Mouse (Mus musculus): Measurements from ENCODE around the gene Chst5.
"Not testable (repeated sequence)": the region's sequence is repeated elsewhere in the genome, so short reads cannot be mapped to it uniquely, and the experiment has no call there.

The Chst5 gene

DNA sequence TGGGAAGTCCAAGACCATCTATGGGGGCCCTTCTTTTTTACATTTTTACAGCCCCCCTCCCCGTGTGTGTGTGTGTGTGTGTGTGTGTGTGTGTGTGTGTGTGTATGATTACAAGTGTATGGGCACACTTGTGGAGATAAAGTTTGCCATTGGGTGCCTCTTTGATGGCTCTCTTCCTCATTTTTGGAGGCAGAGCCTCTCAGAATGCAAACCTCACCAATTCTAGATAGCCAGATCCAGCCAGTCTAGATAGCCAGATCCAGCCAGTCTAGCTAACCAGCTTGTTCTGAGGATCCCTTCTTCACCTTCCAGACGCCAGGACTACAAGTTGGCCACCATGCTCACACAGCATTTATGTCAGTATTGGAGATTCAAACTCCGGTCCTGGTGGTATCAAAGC lies 39.0 kb downstream of the Chst5 start:
- no peak for DNase-seq

DNA sequence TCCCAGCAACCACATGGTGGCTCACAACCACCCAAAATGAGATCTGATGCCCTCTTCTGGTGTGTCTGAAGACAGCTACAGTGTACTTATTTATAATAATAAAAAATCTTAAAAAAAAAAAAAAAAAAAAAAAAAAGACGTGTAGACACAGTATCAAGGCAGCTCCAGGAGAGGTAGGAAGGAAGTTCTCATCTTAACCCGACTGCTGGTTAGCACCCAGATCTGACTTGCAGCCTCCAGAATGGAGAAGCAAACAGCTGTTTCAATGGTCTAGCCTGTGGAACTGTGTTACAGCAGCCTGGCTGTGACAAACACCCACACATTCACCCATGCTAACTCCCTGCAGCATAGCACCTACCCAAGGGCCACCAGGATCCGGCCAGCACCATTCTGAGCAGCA lies 39.9 kb downstream of the Chst5 start:
- DNase-seq = no peak

DNA sequence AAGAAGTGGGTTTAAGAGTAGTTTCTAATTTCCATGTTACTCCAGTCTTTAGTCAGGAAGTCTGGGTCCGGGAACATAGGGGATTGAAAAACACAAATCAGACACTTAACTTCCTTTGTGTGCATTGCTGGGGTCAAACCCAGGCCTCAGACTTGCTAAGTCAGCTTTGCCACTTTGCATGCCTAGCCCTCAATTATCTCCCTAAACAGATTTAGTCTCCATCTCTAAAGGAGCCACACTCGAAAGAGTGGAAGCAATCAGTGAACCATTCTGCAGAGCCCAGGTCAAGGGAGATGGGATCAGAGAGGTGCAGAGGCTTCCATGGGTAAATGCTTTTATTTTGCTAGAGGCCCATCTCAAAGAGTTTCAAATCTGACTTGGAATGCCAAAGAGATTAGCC lies 41.6 kb downstream of the Chst5 start:
- DNase-seq = no peak

DNA sequence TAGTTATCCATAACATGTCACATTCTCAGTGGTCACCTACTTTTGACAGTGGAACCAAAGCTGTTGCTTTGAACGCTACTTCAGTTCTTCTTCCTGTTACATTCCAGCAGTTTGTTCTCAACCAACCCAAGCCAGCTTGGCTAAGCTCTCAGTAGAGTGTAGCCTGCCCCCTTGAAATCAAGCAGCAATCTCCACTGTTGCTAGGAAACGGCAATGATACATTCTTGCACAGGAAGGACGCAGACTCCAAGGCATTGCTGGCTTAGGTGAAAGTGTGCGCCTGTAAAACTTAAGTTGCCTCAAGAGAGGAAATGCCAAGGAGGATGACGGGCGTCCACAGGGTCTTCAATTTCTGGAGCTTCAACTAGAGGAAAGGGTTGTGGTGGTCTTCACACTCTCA lies 44.4 kb downstream of the Chst5 start:
- DNase-seq = no peak

DNA sequence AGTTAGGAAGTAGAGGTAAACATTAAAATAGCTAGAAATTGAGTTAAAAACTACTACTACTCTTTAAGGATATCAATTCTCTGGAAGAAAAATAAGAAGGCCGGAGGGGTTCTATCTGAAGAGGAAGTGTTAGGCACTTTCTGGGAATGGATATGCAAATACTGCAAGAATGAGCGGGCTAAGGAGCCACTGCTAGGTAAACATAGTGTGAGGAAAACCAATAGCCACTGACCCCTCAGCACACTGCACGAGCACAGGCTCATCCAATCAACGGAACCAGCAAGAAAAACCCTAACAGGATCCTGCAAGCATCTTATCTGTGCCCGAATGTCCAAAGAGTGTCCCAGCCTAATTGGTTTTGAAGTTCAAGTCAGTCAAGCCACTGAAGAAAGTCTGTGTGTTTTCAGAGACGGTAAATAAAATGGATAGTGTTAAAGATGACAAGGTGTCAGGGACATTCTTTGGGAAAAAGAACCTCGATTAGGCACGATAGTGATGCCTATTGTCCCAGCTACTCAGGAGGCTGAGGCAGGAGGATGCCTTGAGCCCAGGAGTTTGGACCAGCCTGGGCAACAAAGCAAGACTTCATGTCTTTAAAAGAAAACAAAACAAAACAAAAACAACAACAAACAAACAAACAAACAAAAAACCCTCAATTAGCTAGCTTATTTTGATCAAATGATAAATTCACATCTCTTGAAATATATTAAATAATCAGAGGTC lies 45.0 kb downstream of the Chst5 start:
- DNase-seq = no peak

DNA sequence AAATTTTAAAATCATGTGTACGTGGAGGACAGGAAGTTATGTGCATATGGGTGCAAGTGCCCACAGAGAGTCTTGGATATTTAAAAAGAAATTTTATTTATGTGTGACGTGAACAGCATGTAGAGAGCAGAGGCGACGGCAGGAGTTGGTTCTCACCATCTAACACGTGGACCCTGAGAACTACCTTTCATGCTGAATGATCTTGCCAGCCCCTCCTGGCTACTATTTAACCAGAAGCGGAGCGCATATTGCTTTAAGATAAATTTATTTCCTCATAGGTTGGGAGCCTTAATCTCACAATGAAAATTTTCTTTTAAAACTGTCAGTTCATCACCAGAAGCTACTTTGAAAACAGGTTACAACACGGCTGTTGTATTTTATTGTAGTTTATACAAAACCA lies 45.6 kb downstream of the Chst5 start:
- DNase-seq = no peak

DNA sequence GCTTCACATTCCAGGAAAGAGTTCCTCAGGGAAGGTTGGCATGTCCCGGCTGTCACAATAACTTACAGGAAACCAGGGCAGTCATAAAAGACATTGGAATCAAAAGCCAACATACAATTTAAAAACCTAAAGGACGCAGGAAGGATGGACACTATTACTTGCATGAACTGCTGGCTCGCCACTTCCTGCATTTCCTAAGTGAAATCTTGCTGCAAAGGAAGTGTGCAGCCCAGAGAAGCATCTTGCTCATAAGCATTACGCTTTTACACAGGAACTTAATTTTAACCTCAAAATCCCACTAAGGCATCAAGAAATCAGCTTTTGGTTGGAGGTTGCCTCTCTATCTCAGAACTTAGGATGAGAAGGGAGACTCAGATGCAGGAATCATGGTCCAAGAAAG lies 47.0 kb downstream of the Chst5 start:
- DNase-seq = no peak

DNA sequence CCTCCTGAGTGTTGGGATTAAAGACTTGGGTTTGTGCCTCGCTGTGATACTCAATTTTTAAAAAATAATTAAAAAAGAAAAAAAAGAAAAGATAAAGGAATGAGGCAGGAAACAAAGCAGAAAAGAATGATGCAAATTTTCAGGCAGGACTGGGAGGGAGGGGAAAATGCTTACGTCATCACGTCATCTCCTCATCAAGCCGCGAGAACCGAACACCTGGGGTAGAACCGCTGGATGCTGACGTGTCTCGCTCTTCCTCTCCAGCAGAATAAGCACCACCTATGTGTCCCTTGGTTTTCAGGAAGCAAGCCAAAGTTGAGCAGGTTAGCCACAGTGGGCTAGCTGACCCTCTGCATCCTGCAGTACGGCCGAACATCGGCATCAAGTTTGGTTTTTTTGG lies 54.3 kb downstream of the Chst5 start:
- no peak for DNase-seq

DNA sequence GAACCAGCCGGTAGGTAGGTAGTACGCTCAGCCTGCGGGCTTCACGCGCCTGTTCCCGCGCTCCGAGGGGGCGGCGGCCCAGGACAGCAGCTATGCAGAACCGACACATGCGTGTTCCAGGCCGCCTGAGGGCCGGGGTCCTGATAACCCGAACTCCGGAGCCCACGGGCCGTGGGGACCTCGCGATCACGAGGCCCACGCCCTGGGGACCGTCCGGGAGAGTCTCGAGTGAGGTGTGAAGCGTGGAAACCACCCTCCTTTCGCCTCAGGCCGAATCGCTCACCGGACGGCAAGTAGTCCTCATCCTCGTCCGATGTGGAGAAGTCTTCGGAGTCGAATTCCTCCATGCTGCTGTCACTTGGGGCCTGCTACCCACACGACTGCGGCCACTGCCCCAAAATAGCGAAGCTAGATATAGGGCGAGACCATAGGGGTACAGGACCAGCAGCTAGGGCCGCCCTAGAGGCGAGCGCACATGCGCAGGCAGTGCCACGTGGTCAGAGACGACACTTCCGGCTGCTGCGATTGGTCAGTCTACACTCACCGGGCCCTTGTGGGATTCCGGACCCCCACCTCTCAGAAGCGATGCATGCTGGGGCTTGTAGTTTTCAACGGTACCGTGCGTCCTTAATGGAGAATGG lies 56.3 kb downstream of the Chst5 start, which contains the start of gene Cfdp1:
Gene Cfdp1, minus strand, starts transcription at position 431 of the 641 bp plus-strand sequence.
- DNase-seq = peak; percentile 96 to 97

DNA sequence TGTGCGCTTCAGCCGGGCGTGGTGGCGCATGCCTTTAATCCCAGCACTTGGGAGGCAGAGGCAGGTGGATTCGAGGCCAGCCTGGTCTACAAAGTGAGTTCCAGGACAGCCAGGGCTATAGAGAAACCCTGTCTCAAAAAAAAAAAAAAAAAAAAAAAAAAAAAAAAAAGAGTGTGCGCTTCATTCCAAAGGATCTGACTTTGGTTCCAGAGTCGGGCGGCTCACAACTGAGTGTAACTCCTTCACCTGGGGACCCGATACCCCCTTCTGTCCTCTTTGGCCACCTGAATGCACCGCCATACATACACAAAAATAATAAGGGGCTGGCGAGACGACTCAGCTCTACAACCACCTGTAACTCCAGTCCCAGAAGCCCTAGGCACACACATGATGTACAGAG lies 57.0 kb downstream of the Chst5 start:
- DNase-seq = not testable (repeated sequence)

DNA sequence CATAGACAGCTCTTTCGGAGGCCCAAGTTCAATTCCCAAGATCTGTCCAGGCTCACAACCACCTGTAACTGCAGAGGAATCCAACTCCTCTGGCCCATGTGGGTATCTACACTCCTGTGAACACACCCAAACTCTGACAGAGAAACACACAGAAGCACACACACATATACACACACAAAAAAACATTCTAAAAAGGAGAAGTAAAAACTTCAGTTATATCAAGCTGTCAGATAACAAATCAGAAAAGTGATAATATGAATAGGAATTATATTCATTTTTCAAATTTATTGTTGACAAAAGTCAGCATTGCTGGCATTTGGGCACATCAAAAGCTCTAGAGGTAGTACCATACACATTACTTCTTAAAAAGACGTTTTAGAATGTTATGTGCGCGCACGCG lies 63.5 kb downstream of the Chst5 start:
- DNase-seq = no peak

Measured in cerebellum, postnatal 10 days (tissue).